Mouse (Mus musculus) embryonic fibroblast, embryonic 13.5 days (primary cell): Measurements from ENCODE around the gene Csrp2. TPM values are rescaled to one million over a fixed set of nuclear protein-coding genes. Genes with fewer than 3 reads are reported as not detected.

Experiments
- H3K27ac ChIP-seq: 2 replicates; pipeline ENCODE4 v1.5.1; 2012; ENCODE audit warnings: low read length, control low read depth, inconsistent platforms; ENCODE audit not compliant: insufficient read depth
- H3K4me1 ChIP-seq: 2 replicates; pipeline ENCODE4 v1.6.1; 2011; ENCODE audit warnings: low read length; ENCODE audit not compliant: control insufficient read depth, insufficient read depth
- H3K4me3 ChIP-seq: 2 replicates; pipeline ENCODE4 v1.5.1; 2011; ENCODE audit warnings: mild to moderate bottlenecking, control low read depth, low read length; ENCODE audit not compliant: insufficient read depth
- CTCF ChIP-seq: IDR thresholded peaks from 2 replicates; pipeline ENCODE4 v1.5.1; 2011; ENCODE audit warnings: mild to moderate bottlenecking, control low read depth, low read length, moderate library complexity, borderline replicate concordance; ENCODE audit not compliant: insufficient read depth
- POLR2A ChIP-seq: IDR thresholded peaks from 2 replicates; pipeline ENCODE4 v1.6.1; 2011; ENCODE audit warnings: low read depth, mild to moderate bottlenecking, control low read depth, low read length, moderate library complexity
- polyA plus RNA-seq: library from polyadenylated mRNA; stranded (reverse); fragments of >200 nt; gene quantifications from 2 replicates; pipeline ENCODE4 v1.2.4, GENCODE M21; 2011; ENCODE audit warnings: low read depth; ENCODE audit not compliant: missing spikeins, insufficient read length

The Csrp2 gene
- polyA plus RNA-seq, 1 experiment = 92.6 TPM

DNA sequence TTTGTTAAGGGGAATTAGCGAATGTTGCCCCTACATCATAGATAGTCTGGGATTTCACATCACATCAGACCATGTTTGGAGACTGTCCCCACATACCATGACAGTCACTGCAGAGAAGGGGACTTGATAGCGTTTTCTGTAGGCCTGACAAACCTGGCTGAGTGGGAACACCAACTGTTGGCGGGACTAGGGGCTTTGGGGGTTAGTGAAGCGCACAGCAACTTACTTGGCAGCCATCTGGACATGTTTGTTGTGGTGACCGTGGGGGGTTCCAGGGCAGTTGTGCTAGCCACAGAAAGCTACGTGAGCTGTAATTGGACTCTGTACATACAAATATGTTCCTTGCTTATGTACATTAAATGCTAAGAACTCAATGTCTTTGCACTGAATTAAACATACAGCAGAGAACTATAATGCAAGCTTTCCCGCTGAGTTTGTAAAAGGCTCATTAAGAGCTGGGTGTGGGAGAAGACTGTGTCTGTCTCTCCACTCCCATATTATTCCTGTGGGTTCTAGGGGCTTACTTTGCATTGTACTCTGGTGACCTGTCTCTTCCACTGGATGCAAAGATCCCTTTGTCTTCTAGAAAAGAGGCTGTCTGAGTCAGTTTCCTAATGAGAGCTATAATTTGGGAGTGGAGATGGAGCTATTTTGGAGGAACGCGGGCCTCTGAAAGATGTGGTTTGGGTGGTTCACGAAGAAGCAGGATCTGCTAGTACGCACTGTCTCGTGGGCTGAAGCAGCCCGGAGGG, 11.7 kb downstream of the Csrp2 start:
- TF ChIP-seq CTCF (no peak), POLR2A (no peak)
- Histone ChIP-seq H3K4me3 (no peak overlapping the region), H3K4me1 (peaks cover 17% of the 10 kb centered on the region), H3K27ac (peak overlapping the region; percentile 20; the same call in 1 of the 2 replicates)

DNA sequence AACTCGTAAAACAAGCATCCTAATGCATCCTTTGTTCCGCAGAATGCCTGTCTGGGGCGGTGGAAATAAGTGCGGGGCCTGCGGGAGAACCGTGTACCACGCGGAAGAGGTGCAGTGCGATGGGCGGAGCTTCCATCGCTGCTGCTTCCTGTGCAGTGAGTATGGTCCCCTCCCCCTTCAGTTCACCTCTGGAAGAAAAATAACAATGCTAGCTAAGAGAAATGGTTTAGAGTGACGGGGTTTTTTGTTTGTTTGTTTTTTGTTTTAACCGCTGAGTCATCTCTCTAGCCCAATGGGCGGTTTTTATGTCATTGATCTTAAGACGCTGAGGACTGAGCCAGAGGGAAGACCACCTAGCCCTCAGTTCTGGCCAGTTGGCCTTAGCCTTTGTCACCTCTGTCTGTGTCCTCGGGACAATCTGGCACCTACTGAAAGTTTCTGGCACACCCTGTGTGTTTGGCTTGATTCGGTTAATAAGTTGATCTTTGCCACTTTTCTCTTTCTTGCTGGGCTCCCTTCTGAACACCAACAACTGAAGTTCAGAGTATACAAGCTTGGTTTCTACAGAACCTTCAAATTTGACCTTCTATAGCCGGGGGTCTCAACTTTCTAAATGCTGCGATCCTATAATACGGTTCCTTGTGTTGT, 12.4 kb downstream of the Csrp2 start:
- no peak overlapping the region for H3K4me3 ChIP-seq
- H3K4me1 ChIP-seq = peaks cover 12% of the 10 kb centered on the region
- TF ChIP-seq POLR2A = no peak
- no peak for TF ChIP-seq CTCF
- peak overlapping the region; percentile 14 for H3K27ac ChIP-seq

DNA sequence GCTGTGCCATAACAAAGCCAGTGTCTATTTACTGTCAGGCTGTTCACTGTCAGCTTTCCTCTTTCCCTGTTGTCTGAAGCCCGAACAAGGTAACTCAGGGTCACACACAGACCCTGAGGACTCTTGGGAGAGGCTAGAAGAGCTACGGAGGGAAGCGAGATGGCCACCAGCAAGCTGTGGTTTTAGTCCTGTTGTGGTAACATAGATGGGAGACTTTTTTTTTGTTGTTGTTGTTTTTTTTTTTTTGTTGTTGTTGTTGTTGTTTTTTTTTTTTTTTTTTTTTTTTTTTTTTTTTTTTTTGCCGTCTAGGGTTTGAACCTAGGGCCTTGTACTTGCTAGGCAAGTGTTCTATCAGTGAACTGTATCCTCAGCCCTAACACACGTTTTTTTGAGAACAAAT, 14.0 kb downstream of the Csrp2 start:
- TF ChIP-seq POLR2A = no peak
- TF ChIP-seq CTCF = no peak
- Histone ChIP-seq H3K4me3 (no peak overlapping the region), H3K4me1 (peaks cover 8% of the 10 kb centered on the region), H3K27ac (peak overlapping the region; percentile 43; the same call in 1 of the 2 replicates)

- Histone ChIP-seq H3K27ac (no peak overlapping the region), H3K4me1 (peaks cover 8% of the 10 kb centered on the region), H3K4me3 (no peak overlapping the region)
- no peak for TF ChIP-seq POLR2A
- no peak for TF ChIP-seq CTCF
Measured at GRCm38 (mm10) chr10:110935081-110935480, 15.5 kb downstream of the Csrp2 start.

- peaks cover 8% of the 10 kb centered on the region for H3K4me1 ChIP-seq
- H3K4me3 ChIP-seq = no peak overlapping the region
- TF ChIP-seq CTCF (no peak), POLR2A (no peak)
- H3K27ac ChIP-seq = no peak overlapping the region
Measured at GRCm38 (mm10) chr10:110935669-110936068, 16.1 kb downstream of the Csrp2 start.

DNA sequence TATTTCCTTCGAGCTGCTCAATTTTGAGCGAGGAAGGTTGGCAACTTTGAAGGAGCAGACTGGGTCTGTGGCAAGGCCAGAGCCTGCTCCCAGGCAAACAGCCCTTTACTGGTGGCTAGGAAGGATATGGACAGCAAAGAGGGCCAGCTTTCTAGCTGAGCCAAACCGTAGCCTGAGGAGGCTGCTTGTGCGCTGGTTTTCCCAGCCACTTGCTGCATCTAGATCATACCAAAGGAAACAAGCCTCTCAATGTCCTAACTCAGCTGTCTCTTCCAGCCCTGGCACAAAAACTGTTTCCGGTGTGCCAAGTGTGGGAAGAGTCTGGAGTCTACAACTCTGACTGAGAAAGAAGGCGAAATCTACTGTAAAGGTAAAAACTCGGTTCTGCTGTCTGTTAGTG, 18.8 kb downstream of the Csrp2 start:
- Histone ChIP-seq H3K4me3 (no peak overlapping the region), H3K4me1 (no peaks in the 10 kb centered on the region), H3K27ac (no peak overlapping the region)
- TF ChIP-seq POLR2A (no peak), CTCF (no peak)

- H3K4me1 ChIP-seq = no peaks in the 10 kb centered on the region
- no peak overlapping the region for H3K27ac ChIP-seq
- H3K4me3 ChIP-seq = no peak overlapping the region
- TF ChIP-seq CTCF = no peak
- TF ChIP-seq POLR2A = no peak
Measured at GRCm38 (mm10) chr10:110938841-110939549, 19.4 kb downstream of the Csrp2 start.

DNA sequence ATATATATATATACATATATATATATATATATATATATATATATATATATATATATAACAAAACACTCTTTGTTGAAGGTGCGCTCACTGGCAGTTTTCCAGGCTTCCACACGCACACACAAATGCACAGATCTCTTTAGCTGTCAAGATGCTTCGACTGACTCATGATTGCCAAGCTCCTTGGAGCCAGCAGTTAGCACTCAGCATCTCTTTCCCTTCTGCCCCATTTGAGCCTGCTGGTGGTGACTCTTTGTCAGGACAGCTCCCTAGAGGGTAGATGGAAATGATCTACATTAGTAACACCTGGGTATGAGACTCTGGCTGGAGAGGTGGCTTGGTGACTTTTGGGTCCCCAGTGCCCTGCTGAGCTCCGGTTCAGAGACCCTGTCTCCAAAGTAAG, 20.1 kb downstream of the Csrp2 start:
- no peak for TF ChIP-seq POLR2A
- TF ChIP-seq CTCF = no peak
- Histone ChIP-seq H3K27ac (no peak overlapping the region), H3K4me1 (no peaks in the 10 kb centered on the region), H3K4me3 (no peak overlapping the region)

DNA sequence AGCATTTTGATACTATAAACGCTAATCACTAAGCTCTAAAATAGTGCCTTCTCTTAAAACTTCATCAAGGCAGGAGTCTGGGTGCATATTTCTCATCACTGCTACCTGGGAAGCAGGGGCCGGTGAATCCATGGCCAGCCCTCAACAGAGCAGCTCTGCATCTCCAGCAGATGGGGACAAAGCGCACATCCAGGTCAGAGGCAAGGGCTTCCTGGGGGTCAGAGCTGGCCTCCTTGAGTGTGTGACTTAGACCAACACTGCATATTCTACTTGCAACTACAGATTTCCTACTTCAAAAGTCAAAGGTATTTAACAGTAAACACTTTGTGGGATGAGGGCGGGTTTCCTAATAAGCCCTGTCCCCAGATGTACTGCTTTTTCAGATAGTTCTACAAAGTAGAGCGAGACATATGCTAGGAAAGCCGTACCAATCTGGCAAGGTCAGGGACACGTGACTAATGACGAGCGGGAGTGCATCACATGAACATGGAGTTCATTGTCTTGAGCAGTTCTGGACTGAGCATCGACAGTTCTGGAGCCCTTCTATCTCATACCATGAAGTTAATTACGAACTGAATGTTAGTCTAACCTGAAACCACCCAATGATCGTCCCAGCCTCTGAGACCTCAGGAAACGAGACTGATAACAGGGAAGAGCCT, 21.3 kb downstream of the Csrp2 start:
- no peak overlapping the region for H3K27ac ChIP-seq
- no peaks in the 10 kb centered on the region for H3K4me1 ChIP-seq
- no peak overlapping the region for H3K4me3 ChIP-seq
- TF ChIP-seq POLR2A = no peak
- no peak for TF ChIP-seq CTCF

- no peak overlapping the region for H3K27ac ChIP-seq
- H3K4me1 ChIP-seq = no peaks in the 10 kb centered on the region
- H3K4me3 ChIP-seq = no peak overlapping the region
- no peak for TF ChIP-seq POLR2A
- no peak for TF ChIP-seq CTCF
Measured at GRCm38 (mm10) chr10:110941968-110942367, 22.4 kb downstream of the Csrp2 start.
